Mouse (Mus musculus) CH12.LX (cell line): Measurements from ENCODE around the gene Xrcc6. TPM values are rescaled to one million over a fixed set of nuclear protein-coding genes. Genes with fewer than 3 reads are reported as not detected.

Experiments used
- DNase-seq: peaks from one replicate; pipeline ENCODE4 v3.0.0-alpha.2; 2013; ENCODE audit errors: extremely low read depth
- H3K27ac ChIP-seq: 2 replicates; pipeline ENCODE4 v1.5.1; 2012; ENCODE audit warnings: low read depth, mild to moderate bottlenecking, control low read depth, moderate library complexity; ENCODE audit not compliant: insufficient read depth
- H3K27me3 ChIP-seq: replicated peaks from 2 replicates; pipeline ENCODE3; 2012; ENCODE audit warnings: inconsistent platforms
- H3K36me3 ChIP-seq, 2 experiments: replicated peaks in 1 of 2; 2 replicates each; pipeline versions ENCODE3 to v1.6.1; 2012; ENCODE audit warnings: inconsistent platforms in 1 of 2, low read length in 1 of 2, mild to moderate bottlenecking in 1 of 2, mixed read lengths in 1 of 2, moderate library complexity in 1 of 2; ENCODE audit not compliant: control insufficient read depth in 1 of 2, insufficient read depth in 1 of 2
- H3K4me1 ChIP-seq, 2 experiments: 2 replicates each; pipeline ENCODE4 v1.6.1; 2012; ENCODE audit warnings: inconsistent platforms in 1 of 2, moderate library complexity in 1 of 2; ENCODE audit not compliant: insufficient read depth in 2 of 2, control insufficient read depth in 1 of 2
- H3K4me2 ChIP-seq: 2 replicates; pipeline ENCODE4 v1.6.1; 2012; ENCODE audit warnings: low read depth, mild to moderate bottlenecking, control low read depth; ENCODE audit not compliant: poor library complexity, insufficient read depth, severe bottlenecking
- H3K4me3 ChIP-seq, 3 experiments: fragments of 150-350 bp in 1 of 3; sonication (generic) in 1 of 3; replicated peaks in 1 of 3; 2 replicates each; pipeline versions ENCODE3 to v1.5.1; 2011 to 2012; ENCODE audit warnings: low read depth in 2 of 3, low read length in 2 of 3, mild to moderate bottlenecking in 2 of 3, moderate library complexity in 2 of 3, control low read depth in 1 of 3, improper control_type of control experiment in 1 of 3, inconsistent platforms in 1 of 3, mixed read lengths in 1 of 3; ENCODE audit not compliant: poor library complexity in 1 of 3
- H3K79me2 ChIP-seq: replicated peaks from 2 replicates; pipeline ENCODE4 v1.6.1; 2012; ENCODE audit warnings: mild to moderate bottlenecking, moderate library complexity; ENCODE audit not compliant: control insufficient read depth, poor library complexity, insufficient read depth, severe bottlenecking; ENCODE audit errors: extremely low read depth
- H3K9ac ChIP-seq: 2 replicates; pipeline ENCODE4 v1.6.1; 2012; ENCODE audit warnings: low read depth, mild to moderate bottlenecking, control low read depth, moderate library complexity; ENCODE audit not compliant: insufficient read depth
- H3K9me3 ChIP-seq: replicated peaks from 2 replicates; pipeline ENCODE3; 2012; ENCODE audit warnings: low read length, inconsistent platforms, mixed read lengths
- BHLHE40 ChIP-seq: IDR thresholded peaks from 2 replicates; pipeline ENCODE4 v1.6.1; 2011; ENCODE audit warnings: mild to moderate bottlenecking, low read depth, low read length, improper control_type of control experiment
- CTCF ChIP-seq, 2 experiments: IDR thresholded peaks in 1 of 2; conservative IDR thresholded peaks in 1 of 2; 2 replicates each; pipeline ENCODE4 v1.5.1; 2011 to 2012; ENCODE audit warnings: low read depth in 2 of 2, low read length in 2 of 2, improper control_type of control experiment in 1 of 2, inconsistent platforms in 1 of 2, mild to moderate bottlenecking in 1 of 2, moderate library complexity in 1 of 2
- GABPA ChIP-seq: IDR thresholded peaks from 2 replicates; pipeline ENCODE4 v1.6.1; 2012; ENCODE audit warnings: low read depth, low read length, improper control_type of control experiment, inconsistent platforms; ENCODE audit not compliant: insufficient replicate concordance
- JUN ChIP-seq: IDR thresholded peaks from 2 replicates; pipeline ENCODE4 v1.6.1; 2011; ENCODE audit warnings: low read depth, mild to moderate bottlenecking, low read length, improper control_type of control experiment, moderate library complexity; ENCODE audit not compliant: insufficient read depth
- MXI1 ChIP-seq: IDR thresholded peaks from 2 replicates; pipeline ENCODE4 v1.6.1; 2011; ENCODE audit warnings: mild to moderate bottlenecking, low read depth, low read length, improper control_type of control experiment
- MYC ChIP-seq: IDR thresholded peaks from 2 replicates; pipeline ENCODE4 v1.6.1; 2011; ENCODE audit warnings: low read depth, mild to moderate bottlenecking, improper control_type of control experiment, low read length
- NELFE ChIP-seq: IDR thresholded peaks from 2 replicates; pipeline ENCODE4 v1.6.1; 2011; ENCODE audit warnings: low read depth, low read length, improper control_type of control experiment
- POLR2AphosphoS2 ChIP-seq: IDR thresholded peaks from 2 replicates; pipeline ENCODE4 v1.6.1; 2011; ENCODE audit warnings: low read depth, low read length, improper control_type of control experiment
- RAD21 ChIP-seq: IDR thresholded peaks from 2 replicates; pipeline ENCODE4 v1.6.1; 2011; ENCODE audit warnings: low read depth, mild to moderate bottlenecking, low read length, improper control_type of control experiment, moderate library complexity
- SMC3 ChIP-seq: IDR thresholded peaks from 2 replicates; pipeline ENCODE4 v1.6.1; 2011; ENCODE audit warnings: low read depth, low read length, improper control_type of control experiment
- ZMIZ1 ChIP-seq: IDR thresholded peaks from 2 replicates; pipeline ENCODE4 v1.6.1; 2012; ENCODE audit warnings: low read depth, mild to moderate bottlenecking, inconsistent platforms, low read length, improper control_type of control experiment
- dilution Hi-C: fragments of 300-500 bp; cut with MboI; formaldehyde crosslinking; loops from 2 replicates; pipeline ENCODE4 v1.14.3; 2020; ENCODE audit warnings: low sequenced_read_pairs; ENCODE audit not compliant: extremely low pct_unique_long_range_greater_than_20kb, extremely low pct_ligation_motif_present
- in situ Hi-C: fragments of 300-500 bp; cut with MboI; formaldehyde crosslinking; loops from 3 replicates; pipeline ENCODE4 v1.14.3; 2019; ENCODE audit warnings: low sequenced_read_pairs, low pct_ligation_motif_present, low pct_unique_long_range_greater_than_20kb, mixed read lengths
- polyA plus RNA-seq: library from polyadenylated mRNA; unstranded; fragments of >175 nt; gene quantifications from 2 replicates; pipeline ENCODE4 v1.2.1, GENCODE M21; 2012; ENCODE audit warnings: low read depth; ENCODE audit not compliant: insufficient read length
- total RNA-seq, 2 experiments: library from RNA; depleted of rRNA; stranded (reverse); fragments of 300-350 nt in 1 of 2; fragments of >200 nt in 1 of 2; gene quantifications; 2 replicates each; pipeline ENCODE4 v1.2.3; 2012 to 2014

Gene Xrcc6
- total and polyA plus RNA-seq, 3 experiments: 67.3 to 83.5 (median 80.8) TPM

DNA sequence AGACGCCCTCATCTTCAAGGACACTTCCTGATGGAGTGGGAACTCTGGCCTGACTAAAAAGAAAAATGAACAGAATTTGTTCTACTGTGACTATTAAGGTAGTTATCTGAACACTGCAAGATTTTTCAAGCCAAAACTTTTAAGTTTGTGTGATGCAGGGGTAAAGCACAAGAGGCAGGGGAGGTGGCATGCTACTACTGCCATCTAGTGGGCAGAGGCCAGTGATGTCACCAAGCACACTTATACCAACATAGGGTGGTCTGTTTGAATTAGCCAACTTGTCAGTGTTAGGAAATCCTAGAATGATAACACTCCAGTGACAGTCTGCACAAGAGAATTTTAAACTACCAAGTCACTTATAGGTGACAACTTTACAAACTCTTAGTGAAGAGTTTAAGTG, 53.0 kb downstream of the Xrcc6 start:
- in situ Hi-C loops: no loop called here
- peaks cover 37% of the 10 kb centered on the region for H3K79me2 ChIP-seq

DNA sequence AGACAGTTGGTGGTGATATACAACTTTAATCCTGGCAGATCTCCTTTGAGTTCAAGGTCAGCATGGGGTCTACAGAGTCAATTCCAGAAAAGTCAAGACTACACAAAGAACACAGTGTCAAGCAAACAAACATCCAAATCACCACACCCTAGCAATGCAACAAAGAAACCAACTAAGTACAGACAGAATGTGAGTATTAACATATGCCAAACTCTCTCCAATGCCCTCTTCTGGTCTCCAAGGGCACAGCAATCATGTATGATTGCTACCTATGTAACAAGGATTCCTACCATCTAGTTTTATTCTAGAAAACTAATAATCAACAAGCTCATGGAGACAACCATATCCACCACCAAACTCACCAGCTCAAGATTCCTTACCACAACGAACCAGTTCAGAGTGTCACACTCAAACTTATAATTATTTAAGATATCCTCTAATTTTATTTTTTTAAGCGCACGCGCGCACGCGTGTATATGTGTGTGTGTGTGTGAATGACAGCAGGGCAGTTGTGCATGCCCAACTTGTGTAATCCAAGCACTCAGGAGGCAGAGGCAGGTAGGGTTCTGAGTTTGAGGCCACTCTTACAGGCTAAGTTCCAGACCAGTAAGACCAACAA, 56.6 kb downstream of the Xrcc6 start:
- peak; percentile 45 for DNase-seq
- in situ Hi-C loops: no loop called here
- Histone ChIP-seq H3K36me3 (peaks cover 33 to 47% of the 10 kb centered on the region in 2 experiments), H3K9ac (no peak overlapping the region), H3K4me3 (no peak overlapping the region), H3K79me2 (peaks cover 55% of the 10 kb centered on the region), H3K4me2 (peak overlapping the region; percentile 54; the same call in 1 of the 2 replicates), H3K4me1 (peaks cover 2 to 21% of the 10 kb centered on the region in 2 experiments; a peak in 3 of 4 replicates), H3K27ac (no peak overlapping the region), H3K27me3 (peaks cover under 1% of the 10 kb centered on the region), H3K9me3 (no peaks in the 10 kb centered on the region)
- dilution Hi-C loops: no loop called here
- TF ChIP-seq CTCF (conservative IDR thresholded peaks at IDR 0.05 in 1 of 2, IDR thresholded peaks at IDR 0.05 in 1 of 2; ENCODE audit: low read depth in 2 of 2, low read length in 2 of 2): peak; percentile 21 to 51; a peak in 3 of 4 replicates
- TF ChIP-seq JUN: no peak

More for the DNA sequence above, 53.0 kb downstream of the Xrcc6 start:
- dilution Hi-C loops: no loop called here
- TF ChIP-seq ZMIZ1 (peak; percentile 75; the same call in 1 of the 2 replicates), MYC (peak; percentile 49; the same call in 1 of the 2 replicates), POLR2AphosphoS2 (peak; percentile 81; the same call in 1 of the 2 replicates), NELFE (0 out of 2 replicates have a peak, but pooled peaks have one; percentile 17), GABPA (no peak), SMC3 (peak; percentile 51), CTCF (conservative IDR thresholded peaks at IDR 0.05 in 1 of 2, IDR thresholded peaks at IDR 0.05 in 1 of 2; ENCODE audit: low read depth in 2 of 2, low read length in 2 of 2) (peak; percentile 77 to 84), RAD21 (peak; percentile 58), BHLHE40 (no peak), MXI1 (no peak)
- Histone ChIP-seq H3K36me3 (peaks cover 60 to 76% of the 10 kb centered on the region in 2 experiments), H3K9ac (no peak overlapping the region), H3K4me1 (peaks cover 2 to 17% of the 10 kb centered on the region in 2 experiments; a peak in 3 of 4 replicates), H3K27ac (no peak overlapping the region), H3K27me3 (no peaks in the 10 kb centered on the region), H3K9me3 (no peaks in the 10 kb centered on the region), H3K4me2 (no peak overlapping the region), H3K4me3 (no peak overlapping the region)
- peak; percentile 59 for DNase-seq
